Mouse (Mus musculus) spleen, adult 18-20 months (tissue): Measurements from ENCODE around the gene Klhl11.
A peak's percentile ranks its signal among the peaks of the same experiment; 100 is the strongest.

Source experiments
- DNase-seq, 2 experiments: peaks; one replicate each; pipeline ENCODE4 v3.0.0; 2022; ENCODE audit warnings: mixed read lengths in 2 of 2

Gene Klhl11

GRCm38 (mm10) chr11:100472197-100472934 lies at the start of gene Klhl11:
TSS of gene Klhl11 (minus strand) at chr11:100472741.
- DNase-seq, result peak; percentile 81 to 90

DNA sequence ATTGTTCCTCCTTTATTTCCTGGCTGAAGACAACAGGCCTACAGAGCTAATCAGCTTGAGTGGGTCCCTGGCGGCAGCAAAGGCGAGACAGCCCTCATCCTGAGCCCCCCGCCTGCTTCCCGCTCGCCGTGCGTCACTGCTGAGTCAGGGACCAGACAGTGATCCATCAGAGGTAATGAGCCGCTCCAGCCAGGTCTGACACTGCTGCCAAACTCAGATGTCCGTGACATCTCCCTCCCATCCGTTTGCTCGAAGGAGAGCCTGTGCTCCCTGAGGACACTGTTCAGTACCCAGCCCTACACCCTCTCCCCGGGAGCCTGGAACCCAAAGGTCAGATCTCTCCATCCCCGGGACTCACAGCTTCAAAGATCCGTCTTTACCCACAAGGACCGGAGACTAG lies 48.3 kb upstream of the Klhl11 start:
- DNase-seq, result no peak

- no peak for DNase-seq
Measured at GRCm38 (mm10) chr11:100519188-100519587, 46.6 kb upstream of the Klhl11 start.

DNA sequence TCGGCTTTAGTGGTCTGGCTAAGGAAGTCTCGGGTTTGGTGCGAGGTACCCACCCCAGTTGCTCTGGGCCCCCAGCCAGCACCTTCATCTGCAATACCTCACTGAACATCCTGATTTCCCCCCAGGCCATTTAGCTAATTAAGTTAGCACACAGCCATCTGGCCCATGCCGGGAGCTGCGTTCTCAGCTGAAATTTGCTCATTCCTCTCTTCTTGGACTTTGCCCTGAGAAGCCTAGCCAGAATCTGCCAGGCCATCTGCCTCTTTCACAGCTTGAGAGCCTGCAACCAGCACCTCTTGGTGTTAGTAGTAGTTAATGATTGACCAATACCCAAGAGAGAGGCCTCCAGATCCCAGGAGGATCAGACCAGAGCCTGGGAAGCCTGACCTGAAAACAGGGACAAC lies 45.6 kb upstream of the Klhl11 start:
- DNase-seq, result no peak

- no peak for DNase-seq
Measured at GRCm38 (mm10) chr11:100516291-100516690, 43.8 kb upstream of the Klhl11 start.

DNA sequence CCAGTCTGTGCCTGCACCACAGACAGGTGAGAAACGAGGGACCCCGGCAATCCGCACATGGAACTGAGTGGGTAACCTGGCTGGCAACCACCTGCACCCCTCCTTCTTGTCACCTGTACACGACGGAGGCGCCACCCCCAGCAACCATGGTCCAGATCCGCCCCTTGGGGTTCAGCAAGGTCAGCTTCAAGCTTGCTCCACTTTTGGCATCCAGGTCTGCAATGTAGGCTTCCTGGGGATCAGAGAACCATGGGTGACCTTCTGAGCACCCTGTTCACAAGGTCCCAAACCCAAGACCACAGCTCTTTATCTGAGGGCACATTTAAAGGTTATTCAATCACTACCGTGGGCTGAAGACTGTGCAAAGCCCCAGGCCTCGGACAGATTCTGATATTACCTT lies 43.2 kb upstream of the Klhl11 start:
- no peak for DNase-seq

- DNase-seq, result no peak
Measured at GRCm38 (mm10) chr11:100515061-100515460, 42.5 kb upstream of the Klhl11 start.

DNA sequence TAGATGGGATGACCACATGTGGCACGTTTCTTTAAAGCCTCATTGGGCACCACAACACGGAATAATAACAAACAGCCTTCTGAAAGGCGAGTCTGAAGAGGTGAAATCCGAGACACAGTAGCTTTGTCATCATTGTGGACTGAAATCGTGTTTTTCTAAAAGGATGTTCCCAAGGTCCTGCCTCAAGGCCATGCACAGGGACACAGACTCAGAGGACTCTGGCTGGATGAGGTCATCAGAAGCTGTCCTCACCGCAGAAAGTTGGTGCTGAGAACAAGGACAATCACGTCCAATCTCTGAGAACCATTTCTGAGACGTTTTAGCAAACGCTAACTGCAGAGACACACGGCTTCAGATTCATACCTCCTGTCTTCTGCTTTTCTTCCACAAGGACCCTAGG lies 41.2 kb upstream of the Klhl11 start:
- no peak for DNase-seq

- no peak for DNase-seq
Measured at GRCm38 (mm10) chr11:100512384-100512783, 39.8 kb upstream of the Klhl11 start.

- DNase-seq, result no peak
Measured at GRCm38 (mm10) chr11:100510556-100510955, 38.0 kb upstream of the Klhl11 start.

- DNase-seq, result no peak
Measured at GRCm38 (mm10) chr11:100505997-100506396, 33.5 kb upstream of the Klhl11 start.

DNA sequence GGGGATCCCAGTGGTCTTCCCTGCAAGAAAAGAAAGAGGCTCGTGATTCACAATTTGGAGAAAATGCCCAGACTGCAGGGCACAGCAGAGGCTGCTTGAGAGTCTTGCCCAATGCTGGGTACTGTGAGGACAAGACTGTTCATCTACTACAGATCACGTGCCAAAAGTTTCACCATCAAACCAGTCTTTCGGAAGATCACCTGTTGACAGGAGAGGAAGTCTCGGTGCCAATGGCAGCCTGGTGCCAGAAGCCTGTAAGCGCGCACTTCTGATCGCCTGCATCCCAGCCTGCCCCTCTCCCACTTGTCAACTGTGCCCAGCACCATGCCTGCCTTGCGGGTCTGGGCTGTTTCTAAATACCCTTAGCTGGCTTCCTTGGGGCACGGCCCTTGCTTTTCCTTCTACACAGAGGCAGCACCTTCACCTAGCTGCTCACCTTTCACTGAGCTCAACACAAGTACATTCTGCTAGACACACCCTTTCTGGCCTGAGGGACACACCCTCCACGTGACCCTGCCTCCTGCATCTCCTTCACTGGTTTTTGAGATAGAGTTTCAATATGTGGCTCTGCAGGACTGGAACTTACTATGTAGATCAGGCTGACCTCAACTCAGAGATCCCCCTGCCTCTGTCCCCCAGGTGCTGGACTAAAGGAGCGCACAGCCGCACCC lies 32.6 kb upstream of the Klhl11 start:
- DNase-seq, result no peak

- DNase-seq, result no peak
Measured at GRCm38 (mm10) chr11:100501321-100501720, 28.8 kb upstream of the Klhl11 start.

GRCm38 (mm10) chr11:100500651-100501050 lies 28.1 kb upstream of the Klhl11 start:
- DNase-seq, result no peak

GRCm38 (mm10) chr11:100500241-100500640 lies 27.7 kb upstream of the Klhl11 start:
- no peak for DNase-seq

DNA sequence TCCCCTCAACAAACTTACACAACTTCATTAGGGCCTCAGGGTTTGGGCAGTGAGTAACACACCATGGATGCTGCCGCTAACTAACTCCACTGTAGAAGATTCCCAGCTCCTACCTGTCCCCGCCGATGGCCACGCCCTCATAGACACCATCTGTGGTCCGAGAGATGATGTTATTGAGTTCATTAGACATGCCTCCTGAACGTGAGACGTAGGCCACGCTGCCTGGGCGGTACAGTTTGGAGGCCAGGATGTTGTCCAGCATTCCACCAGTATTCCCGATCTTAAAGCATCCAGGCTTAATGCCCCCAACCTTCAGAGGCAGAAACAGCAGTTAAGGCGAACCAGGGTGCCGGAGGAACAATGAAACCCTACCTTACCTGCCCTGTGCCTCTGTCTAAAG lies 21.2 kb upstream of the Klhl11 start:
- no peak for DNase-seq

DNA sequence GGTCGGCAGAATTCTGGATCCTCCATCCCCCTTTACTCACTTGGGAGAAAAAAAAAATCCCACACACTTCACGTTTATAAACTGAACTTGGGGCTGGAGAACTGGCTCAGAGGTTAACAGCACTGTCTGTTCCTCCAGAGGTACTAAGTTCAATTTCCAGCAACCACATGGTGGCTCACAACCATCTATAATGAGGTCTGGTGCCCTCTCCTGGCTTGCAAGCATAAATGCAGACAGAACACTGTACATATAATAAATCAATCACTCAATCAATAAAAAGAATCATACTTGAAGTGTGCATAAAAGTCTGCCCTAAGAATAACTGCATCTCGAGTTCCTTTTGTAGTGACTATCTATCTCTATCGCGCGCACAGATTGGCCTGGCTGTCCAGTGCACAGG lies 18.4 kb upstream of the Klhl11 start:
- peak in 1 of 2 experiments; percentile 22 for DNase-seq

DNA sequence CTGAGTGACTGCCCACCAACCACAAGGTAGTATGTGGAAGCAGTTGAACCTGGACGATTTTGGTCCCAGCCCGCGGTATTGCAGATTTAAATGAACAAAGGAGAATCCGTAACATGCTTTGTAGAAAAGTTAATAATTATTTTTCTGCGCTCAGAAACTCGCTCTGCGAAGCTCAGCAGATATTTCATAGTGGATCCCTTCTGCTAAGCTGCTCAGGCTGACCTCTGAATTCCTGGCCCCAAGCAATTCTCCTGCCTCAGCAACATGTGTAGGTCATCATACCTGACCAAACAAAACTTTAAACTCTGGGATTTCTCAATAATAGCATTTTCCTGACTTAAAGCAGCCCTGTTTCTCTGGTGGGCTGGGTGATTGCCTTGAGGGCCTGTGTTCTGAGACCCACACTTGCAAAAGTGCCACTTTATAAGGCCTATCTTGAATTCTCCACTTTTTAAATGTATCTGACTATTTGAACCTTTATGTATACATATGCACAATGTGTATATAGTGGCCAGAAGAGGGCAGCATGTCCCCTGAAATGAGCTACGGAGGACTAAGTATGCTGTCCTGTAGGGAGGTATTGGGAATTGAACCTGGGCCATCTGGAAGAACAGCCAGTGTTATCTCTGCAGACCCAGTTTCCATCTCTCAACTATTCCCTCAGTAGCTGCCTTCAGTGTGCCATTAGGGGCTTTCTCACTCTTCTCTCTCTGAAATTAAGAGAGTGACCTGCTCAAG lies 13.4 kb upstream of the Klhl11 start:
- DNase-seq, result peak in 1 of 2 experiments; percentile 26

GRCm38 (mm10) chr11:100484461-100484860 lies 11.9 kb upstream of the Klhl11 start:
- DNase-seq, result no peak

GRCm38 (mm10) chr11:100479152-100479551 lies 6.6 kb upstream of the Klhl11 start:
- no peak for DNase-seq

GRCm38 (mm10) chr11:100476281-100476680 lies 3.7 kb upstream of the Klhl11 start:
- DNase-seq, result no peak

- no peak for DNase-seq
Measured at GRCm38 (mm10) chr11:100472935-100473295, 374 bp upstream of the Klhl11 start.

GRCm38 (mm10) chr11:100471352-100472196 lies 967 bp downstream of the Klhl11 start:
- no peak for DNase-seq
